Mouse (Mus musculus): ENCODE measurements around the gene Rps6kc1. TPM values are rescaled to one million over a fixed set of nuclear protein-coding genes. Genes with fewer than 3 reads are reported as not detected.
"Not testable (repeated sequence)": the region's sequence is repeated elsewhere in the genome, so short reads cannot be mapped to it uniquely, and the experiment has no call there.

Rps6kc1 gene
- polyA plus RNA-seq, 1 experiment, result not detected

DNA sequence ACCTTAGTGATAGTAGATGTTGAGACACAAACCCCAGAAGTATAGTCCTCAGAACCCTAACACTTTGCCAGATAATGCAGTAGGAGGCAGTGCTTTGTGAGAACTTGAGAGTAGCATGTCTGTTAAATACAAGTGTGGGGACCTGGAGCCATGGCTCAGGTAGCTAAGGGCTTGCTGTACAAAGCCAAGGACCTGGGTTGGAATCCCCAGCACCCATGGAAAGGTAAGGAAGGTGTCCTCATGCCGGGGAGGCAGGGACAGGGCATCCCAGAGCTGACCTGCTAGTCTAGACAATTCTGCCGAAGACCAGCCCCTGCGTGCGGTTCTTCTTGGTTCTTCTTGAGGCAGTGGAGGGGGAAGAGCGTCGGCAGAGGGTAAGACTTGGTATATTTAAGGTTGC lies 18.6 kb upstream of the Rps6kc1 start:
- H3K4me1 ChIP-seq (ENCODE audit: control insufficient read depth, insufficient read depth, low read length), result peaks cover 3% of the 10 kb centered on the region; the same call in 1 of the 2 replicates
- WGBS, result 96% methylated on average over 6 of the region's 6 CpGs
- H3K27ac ChIP-seq (ENCODE audit: insufficient read depth, low read depth, low read length), result no peak overlapping the region
- H3K4me3 ChIP-seq (ENCODE audit: insufficient read depth, low read depth, low read length), result no peak overlapping the region
- TF ChIP-seq POLR2A (IDR thresholded peaks at IDR 0.05; ENCODE audit: insufficient read depth, low read depth, low read length) (no peak), CTCF (IDR thresholded peaks at IDR 0.05; ENCODE audit: insufficient read depth, low read depth, low read length) (no peak)

GRCm38 (mm10) chr1:190929010-190929695 lies 17.6 kb upstream of the Rps6kc1 start:
- Histone ChIP-seq H3K4me1 (ENCODE audit: control insufficient read depth, insufficient read depth, low read length) (peaks cover 3% of the 10 kb centered on the region; the same call in 1 of the 2 replicates), H3K4me3 (ENCODE audit: insufficient read depth, low read depth, low read length) (peak overlapping the region; percentile 94), H3K27ac (ENCODE audit: insufficient read depth, low read depth, low read length) (peak overlapping the region; percentile 82)
- WGBS, result 3% methylated on average over 27 of the region's 27 CpGs
- TF ChIP-seq CTCF (IDR thresholded peaks at IDR 0.05; ENCODE audit: insufficient read depth, low read depth, low read length) (no peak), POLR2A (IDR thresholded peaks at IDR 0.05; ENCODE audit: insufficient read depth, low read depth, low read length) (no peak; the same call in 1 of the 2 replicates)

GRCm38 (mm10) chr1:190928370-190929009 lies 16.9 kb upstream of the Rps6kc1 start:
- Histone ChIP-seq H3K4me3 (ENCODE audit: insufficient read depth, low read depth, low read length) (peak overlapping the region; percentile 94), H3K27ac (ENCODE audit: insufficient read depth, low read depth, low read length) (peak overlapping the region; percentile 97), H3K4me1 (ENCODE audit: control insufficient read depth, insufficient read depth, low read length) (peaks cover 3% of the 10 kb centered on the region; the same call in 1 of the 2 replicates)
- TF ChIP-seq POLR2A (IDR thresholded peaks at IDR 0.05; ENCODE audit: insufficient read depth, low read depth, low read length) (peak; percentile 72), CTCF (IDR thresholded peaks at IDR 0.05; ENCODE audit: insufficient read depth, low read depth, low read length) (no peak)
- 1% methylated on average over 65 of the region's 79 CpGs for WGBS

GRCm38 (mm10) chr1:190927751-190928369 lies 16.3 kb upstream of the Rps6kc1 start:
- Histone ChIP-seq H3K27ac (ENCODE audit: insufficient read depth, low read depth, low read length) (peak overlapping the region; percentile 16; the same call in 1 of the 2 replicates), H3K4me1 (ENCODE audit: control insufficient read depth, insufficient read depth, low read length) (peaks cover 3% of the 10 kb centered on the region; the same call in 1 of the 2 replicates), H3K4me3 (ENCODE audit: insufficient read depth, low read depth, low read length) (peak overlapping the region; percentile 94)
- TF ChIP-seq CTCF (IDR thresholded peaks at IDR 0.05; ENCODE audit: insufficient read depth, low read depth, low read length) (no peak), POLR2A (IDR thresholded peaks at IDR 0.05; ENCODE audit: insufficient read depth, low read depth, low read length) (no peak)
- WGBS, result 12% methylated on average over 16 of the region's 16 CpGs

- no peak overlapping the region for H3K4me3 ChIP-seq (ENCODE audit: insufficient read depth, low read depth, low read length)
- WGBS, result 89% methylated on average over 3 of the region's 3 CpGs
Observed at GRCm38 (mm10) chr1:190927311-190927710, 15.7 kb upstream of the Rps6kc1 start.

DNA sequence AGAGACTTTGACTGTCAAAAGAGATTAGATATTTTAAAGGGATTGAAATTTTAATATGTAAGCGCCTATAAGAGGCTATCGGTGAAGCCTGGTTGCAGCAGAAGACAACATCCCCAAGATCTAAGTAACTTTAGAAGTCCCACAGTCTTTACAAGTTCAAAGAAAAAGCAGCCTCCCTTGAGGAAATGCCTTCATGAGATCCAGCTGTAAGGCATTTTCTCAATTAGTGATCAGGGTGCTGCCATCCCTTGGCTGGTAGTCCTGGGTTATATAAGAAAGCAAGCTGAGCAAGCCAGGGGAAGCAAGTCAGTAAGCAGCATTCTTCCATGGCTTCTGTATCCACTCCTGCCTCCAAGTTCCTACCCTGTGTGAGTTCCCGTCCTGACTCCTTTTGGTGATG lies 13.2 kb upstream of the Rps6kc1 start, which contains the start of gene Angel2:
TSS of gene Angel2 (plus strand) at position 301 of the 400 bp plus-strand sequence.
- not testable (repeated sequence) for H3K27ac ChIP-seq (ENCODE audit: insufficient read depth, low read depth, low read length); H3K4me1 ChIP-seq (ENCODE audit: control insufficient read depth, insufficient read depth, low read length); H3K4me3 ChIP-seq (ENCODE audit: insufficient read depth, low read depth, low read length)
- WGBS, result 81% methylated on average over 3 of the region's 3 CpGs

More at GRCm38 (mm10) chr1:190927311-190927710, 15.7 kb upstream of the Rps6kc1 start:
- no peak overlapping the region for H3K27ac ChIP-seq (ENCODE audit: insufficient read depth, low read depth, low read length)
- H3K4me1 ChIP-seq (ENCODE audit: control insufficient read depth, insufficient read depth, low read length), result peaks cover 3% of the 10 kb centered on the region; the same call in 1 of the 2 replicates
- no peak for TF ChIP-seq CTCF (IDR thresholded peaks at IDR 0.05; ENCODE audit: insufficient read depth, low read depth, low read length)
- no peak for TF ChIP-seq POLR2A (IDR thresholded peaks at IDR 0.05; ENCODE audit: insufficient read depth, low read depth, low read length)

GRCm38 (mm10) chr1:190919725-190920469 lies 8.3 kb upstream of the Rps6kc1 start:
- Histone ChIP-seq H3K4me3 (ENCODE audit: insufficient read depth, low read depth, low read length) (no peak overlapping the region), H3K27ac (ENCODE audit: insufficient read depth, low read depth, low read length) (no peak overlapping the region), H3K4me1 (ENCODE audit: control insufficient read depth, insufficient read depth, low read length) (peaks cover 6% of the 10 kb centered on the region)
- TF ChIP-seq POLR2A (IDR thresholded peaks at IDR 0.05; ENCODE audit: insufficient read depth, low read depth, low read length) (no peak), CTCF (IDR thresholded peaks at IDR 0.05; ENCODE audit: insufficient read depth, low read depth, low read length) (no peak)
- 74% methylated on average over 8 of the region's 8 CpGs for WGBS

GRCm38 (mm10) chr1:190918938-190919337 lies 7.4 kb upstream of the Rps6kc1 start:
- WGBS, result 25% methylated on average over 7 of the region's 7 CpGs
- TF ChIP-seq POLR2A (IDR thresholded peaks at IDR 0.05; ENCODE audit: insufficient read depth, low read depth, low read length) (no peak), CTCF (IDR thresholded peaks at IDR 0.05; ENCODE audit: insufficient read depth, low read depth, low read length) (no peak)
- Histone ChIP-seq H3K4me3 (ENCODE audit: insufficient read depth, low read depth, low read length) (no peak overlapping the region), H3K27ac (ENCODE audit: insufficient read depth, low read depth, low read length) (peak overlapping the region; percentile 85), H3K4me1 (ENCODE audit: control insufficient read depth, insufficient read depth, low read length) (peaks cover 6% of the 10 kb centered on the region)
